Mouse (Mus musculus) lung, postnatal 10 days (tissue): ENCODE data around the gene Zfp362.

Experiments used
- DNase-seq: peaks from one replicate; pipeline ENCODE4 v3.0.0; 2021

Gene Zfp362

DNA sequence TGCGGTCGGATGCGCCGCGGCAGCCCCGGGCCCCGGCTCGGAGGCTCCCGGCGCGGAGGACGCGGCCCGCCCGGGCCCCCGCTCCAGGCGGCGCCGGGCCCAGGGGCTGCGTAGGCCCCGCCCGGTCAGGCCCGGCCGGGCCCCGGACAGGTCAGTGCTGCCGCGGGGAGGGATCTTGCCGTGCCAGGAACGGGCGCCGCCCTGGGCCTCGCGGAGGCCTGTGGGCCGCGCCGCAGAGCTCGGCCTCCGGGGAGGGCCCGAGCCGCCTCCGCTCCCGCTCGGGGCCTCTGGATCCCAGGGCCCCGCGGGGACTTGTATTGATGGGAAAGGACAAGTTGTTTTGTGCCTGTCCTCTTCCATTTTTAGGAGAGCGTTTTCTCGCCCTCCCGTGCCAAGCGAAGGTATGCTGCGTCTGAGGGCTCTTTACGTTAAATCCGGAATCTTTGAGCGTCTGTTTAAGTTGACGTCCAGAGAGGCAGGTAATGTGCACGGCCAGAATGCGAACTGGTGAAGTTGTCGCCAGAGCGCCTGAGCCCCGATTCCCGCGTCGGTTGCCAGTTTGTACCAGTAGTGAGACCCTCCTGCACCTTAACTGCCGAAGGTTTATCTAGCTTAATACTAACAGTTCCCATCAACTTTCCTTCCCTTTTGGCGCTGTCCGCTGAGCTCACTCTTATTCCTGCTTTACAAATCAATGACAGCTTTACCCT is 78.0 kb downstream of the Zfp362 start:
- DNase-seq, result peak; percentile 61

DNA sequence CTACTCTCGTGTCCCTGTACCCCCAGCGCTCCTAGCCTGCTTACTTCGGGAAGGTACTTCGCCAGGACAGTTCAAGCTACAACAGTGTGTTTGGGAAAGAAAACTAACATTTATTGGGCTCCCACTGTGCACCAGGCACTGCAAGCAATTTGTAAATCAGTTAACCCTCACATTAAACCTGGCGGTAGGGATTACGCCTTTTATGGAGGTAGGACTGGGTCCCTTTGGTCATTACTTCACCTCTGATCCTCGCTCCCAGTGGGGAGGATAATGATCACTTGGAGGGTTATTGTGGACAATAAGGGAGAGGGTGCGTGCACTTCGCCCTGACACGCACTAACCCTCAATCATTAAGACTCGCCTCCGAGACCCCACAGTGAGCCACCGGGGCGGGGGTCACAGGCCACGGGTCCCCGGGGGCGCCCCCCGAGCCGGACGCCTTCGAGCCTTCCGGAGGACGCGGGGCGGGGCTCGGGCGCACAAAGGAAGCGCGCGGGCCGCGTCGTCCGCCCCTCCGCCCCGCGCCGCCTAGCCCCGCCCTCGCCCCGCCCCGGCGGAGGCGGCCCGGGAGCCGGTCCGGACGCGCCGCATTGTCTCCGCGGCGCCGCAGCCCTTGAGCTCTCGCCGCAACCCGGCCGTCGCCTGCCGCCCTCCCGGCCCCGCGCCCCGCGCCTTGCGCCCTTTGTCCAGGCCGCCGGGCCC is 78.7 kb downstream of the Zfp362 start:
- peak; percentile 90 for DNase-seq

DNA sequence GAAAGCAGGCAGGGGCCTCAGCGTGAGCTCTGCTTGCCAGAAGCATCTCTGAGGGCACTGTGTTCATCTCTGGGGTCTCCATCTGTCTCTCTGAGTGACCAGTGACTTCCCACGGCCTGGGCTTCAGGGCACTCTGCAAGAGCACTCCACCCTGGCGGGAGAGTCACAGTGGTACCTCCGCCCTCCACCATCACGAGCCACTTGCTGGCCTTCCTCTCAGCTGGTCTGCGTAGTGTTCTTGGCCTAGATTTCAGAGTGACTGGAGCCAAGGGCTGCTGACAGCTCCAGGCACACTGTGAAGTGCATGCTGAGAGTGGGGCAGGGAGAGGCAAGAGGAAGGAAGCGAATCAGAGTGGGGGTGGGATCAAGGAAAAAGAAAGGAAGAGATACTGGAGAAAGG is 81.8 kb downstream of the Zfp362 start:
- DNase-seq, result peak; percentile 61

DNA sequence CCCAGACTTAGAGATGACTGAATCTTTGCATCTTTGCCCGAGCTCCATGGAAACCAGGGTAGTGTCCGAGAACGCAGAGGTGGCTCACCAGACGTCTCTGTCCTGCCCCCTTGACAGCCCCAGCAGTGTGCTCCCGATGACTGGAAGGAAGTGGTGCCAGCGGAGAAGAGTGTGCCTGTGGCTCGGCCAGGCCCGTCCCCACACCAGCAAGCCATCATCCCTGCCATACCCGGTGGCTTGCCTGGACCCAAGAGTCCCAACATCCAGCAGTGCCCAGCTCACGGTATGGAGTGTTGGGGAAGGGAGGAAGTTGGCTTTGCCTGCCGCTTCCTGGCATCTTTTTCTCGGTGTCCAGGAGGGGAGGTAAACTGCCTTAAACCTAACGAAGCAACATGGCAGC is 82.4 kb downstream of the Zfp362 start:
- DNase-seq, result no peak
